Mouse (Mus musculus) gastrocnemius, postnatal 14 days (tissue): ENCODE results near the gene Arhgap28. TPM values are rescaled to one million over a fixed set of nuclear protein-coding genes. Genes with fewer than 3 reads are reported as not detected.

Experiments
- DNase-seq: peaks from one replicate; pipeline ENCODE4 v3.0.0; 2021; ENCODE audit warnings: mixed read lengths
- intact Hi-C: fragments of 180-260 bp; cut with DNase I; formaldehyde crosslinking; loops from one replicate; pipeline ENCODE4 v1.15.1; 2025; ENCODE audit warnings: low total_unique reads
- total RNA-seq, 2 experiments: library from RNA; stranded (reverse); gene quantifications; 2 replicates each; pipeline ENCODE4 v1.2.3; 2021

Gene Arhgap28
- total RNA-seq, 2 experiments from 2014 or later: 3.7 to 5.0 TPM

DNA sequence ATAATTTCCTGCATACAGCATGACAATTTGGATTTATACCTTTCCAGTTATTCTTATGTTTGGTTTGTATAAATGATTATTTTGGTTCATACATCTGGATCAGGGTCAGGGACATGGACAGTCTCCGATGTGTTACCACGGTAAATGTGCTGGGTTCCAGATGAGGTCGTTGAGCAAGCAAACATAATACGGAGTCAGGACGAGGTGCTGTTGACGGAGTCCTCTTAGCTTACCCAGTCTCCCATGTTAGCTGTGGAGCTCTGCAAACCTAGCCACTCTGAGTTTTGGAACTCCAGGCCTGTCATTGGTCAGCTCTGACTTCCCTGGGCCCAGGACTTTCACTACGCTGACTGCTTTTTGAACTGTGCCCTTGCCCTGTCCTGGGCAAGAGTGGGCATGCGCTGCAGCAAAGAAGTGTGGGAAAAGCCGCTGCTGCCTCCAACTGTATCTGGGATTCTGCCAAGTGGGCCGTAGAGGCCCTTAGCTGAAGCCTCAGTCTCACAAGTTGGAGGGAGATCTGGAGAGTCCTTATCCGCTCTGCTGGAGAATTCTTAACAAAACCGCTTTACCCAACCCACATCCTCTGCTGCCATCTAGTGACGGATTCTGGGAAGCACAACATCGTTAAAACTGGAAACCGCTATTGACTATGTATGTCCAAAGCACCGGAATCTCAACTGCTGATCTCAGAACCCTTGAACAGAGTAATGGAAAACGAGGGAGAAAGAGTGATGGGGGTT lies 166.4 kb downstream of the Arhgap28 start:
- intact Hi-C loops: loop anchor here (2.0 kb wide), 1 partner anchor 59 kb away; no protein-coding TSS in a partner anchor
- peak; percentile 42 for DNase-seq

- DNase-seq: no peak
- intact Hi-C loops: no loop called here
These were observed 167.6 kb downstream of the Arhgap28 start for GRCm38 (mm10) chr17:67836146-67836895.

- intact Hi-C loops: no loop called here
- no peak for DNase-seq
These were observed 176.5 kb downstream of the Arhgap28 start for GRCm38 (mm10) chr17:67827431-67827830.

DNA sequence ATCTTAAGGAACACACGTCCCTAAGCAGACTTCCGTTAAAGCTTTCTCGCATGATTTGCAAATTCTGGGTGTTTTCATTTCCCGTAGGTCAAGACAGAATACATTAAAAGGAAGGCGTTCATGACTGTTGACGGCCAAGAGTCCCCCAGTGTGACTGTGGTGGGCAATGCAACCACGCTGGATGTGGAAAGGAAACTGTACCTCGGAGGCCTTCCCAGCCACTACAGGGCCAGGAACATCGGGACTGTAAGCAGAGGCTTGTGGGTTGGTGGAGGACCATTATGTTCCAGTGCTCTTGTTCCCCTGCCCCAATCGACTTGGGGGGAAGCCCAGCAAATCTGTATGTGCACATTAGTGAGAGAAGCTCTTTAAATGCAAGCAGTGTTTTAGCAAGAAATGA lies 187.0 kb downstream of the Arhgap28 start:
- intact Hi-C loops: no loop called here
- no peak for DNase-seq

GRCm38 (mm10) chr17:67815720-67816119 lies 188.2 kb downstream of the Arhgap28 start:
- intact Hi-C loops: no loop called here
- DNase-seq: no peak

DNA sequence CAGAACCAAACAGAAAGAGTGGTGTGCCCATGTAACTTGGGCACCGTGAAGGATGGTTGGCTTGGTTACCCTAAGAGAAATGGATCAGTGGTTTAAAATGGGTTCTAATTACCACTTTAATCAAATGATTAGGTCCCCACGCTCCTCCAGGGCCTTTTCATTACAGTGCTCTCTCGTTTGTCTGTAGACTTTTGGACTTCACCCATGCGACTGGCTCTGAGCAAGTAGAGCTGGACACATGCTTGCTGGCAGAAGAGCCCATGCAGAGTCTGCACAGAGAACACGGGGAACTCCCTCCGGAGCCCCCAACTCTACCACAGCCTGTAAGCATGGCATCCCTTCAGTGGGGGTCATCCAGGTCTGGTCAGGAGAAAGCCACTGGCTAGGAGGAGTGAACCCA lies 190.3 kb downstream of the Arhgap28 start:
- intact Hi-C loops: no loop called here

DNA sequence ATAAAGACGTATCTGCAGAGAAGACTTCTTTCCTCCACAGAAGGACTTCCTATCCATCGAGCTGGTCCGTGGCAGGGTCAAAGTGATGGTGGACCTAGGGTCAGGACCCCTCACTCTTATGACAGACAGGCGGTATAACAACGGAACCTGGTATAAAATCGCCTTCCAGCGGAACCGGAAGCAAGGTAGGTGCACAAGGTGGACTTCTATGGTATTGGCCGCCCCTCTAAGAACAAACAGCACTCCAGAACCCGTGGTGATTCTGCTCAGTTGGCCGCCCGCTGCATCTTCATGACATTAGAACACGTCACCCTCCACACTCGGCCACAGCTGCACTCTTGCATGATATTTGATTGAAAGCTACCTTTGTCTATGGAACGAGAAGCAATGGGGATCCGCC lies 194.7 kb downstream of the Arhgap28 start:
- intact Hi-C loops: no loop called here
- no peak for DNase-seq

More for the DNA sequence above, 190.3 kb downstream of the Arhgap28 start:
- no peak for DNase-seq
